Mouse (Mus musculus): ENCODE data around the gene Smug1.

DNA sequence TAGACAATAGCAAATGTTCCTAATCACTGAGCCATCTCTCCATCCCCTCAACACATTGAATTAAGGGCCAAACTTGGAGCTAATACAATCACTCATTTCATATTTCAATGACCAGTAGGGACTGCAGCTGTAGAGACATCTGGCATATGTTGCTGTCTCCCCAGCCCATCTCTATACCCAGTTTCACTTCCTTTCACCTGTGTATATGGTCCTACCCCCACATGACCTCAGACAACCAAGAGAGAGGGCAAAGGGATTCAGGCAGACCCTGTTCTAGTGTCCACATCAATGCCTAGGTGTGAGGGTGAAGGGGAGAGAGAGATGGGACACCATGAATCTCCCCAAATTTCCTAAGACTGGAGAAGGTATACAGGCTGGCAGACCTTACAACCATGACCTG is 13.5 kb upstream of the Smug1 start:
- TF ChIP-seq CTCF (IDR thresholded peaks at IDR 0.05; ENCODE audit: control insufficient read depth, insufficient read depth, insufficient read length) = no peak
- TF ChIP-seq MYOG (IDR thresholded peaks at IDR 0.05; ENCODE audit: control insufficient read depth, extremely low read depth, insufficient read length) = no peak

Measured in C2C12 (cell line).